Mouse (Mus musculus): ENCODE results near the gene Sfxn3.

The Sfxn3 gene

DNA sequence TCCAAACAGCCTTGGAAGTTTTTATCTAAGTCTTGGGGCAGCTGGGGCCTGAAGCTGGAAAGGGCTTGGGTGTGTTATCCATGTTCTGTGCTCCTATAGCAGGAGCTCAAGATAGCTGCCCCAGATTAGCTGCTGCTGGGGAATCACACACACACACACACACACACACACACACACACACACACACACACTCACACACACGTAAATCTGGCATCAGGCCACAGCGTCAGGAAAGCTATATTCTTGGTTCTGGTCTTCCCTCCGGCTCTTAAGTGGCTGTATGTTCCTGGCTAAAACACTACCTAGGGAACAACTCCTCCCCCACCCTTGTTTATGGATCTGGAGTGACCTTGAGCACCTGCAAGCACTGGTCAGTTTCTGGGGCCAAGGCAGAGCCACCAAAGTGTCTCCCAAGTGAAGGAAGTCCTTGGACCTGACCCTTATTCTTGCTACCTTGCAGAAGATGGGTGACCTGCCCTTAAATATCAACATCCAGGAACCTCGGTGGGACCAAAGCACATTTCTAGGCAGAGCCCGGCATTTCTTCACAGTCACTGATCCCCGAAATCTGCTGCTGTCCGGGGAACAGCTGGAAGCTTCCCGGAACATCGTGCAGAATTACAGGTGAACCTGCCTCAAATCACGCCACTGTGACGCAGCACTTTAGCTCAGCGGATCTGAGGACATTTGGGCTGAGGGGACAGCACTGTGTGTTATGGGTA lies 1.5 kb downstream of the Sfxn3 start:
- DNase-seq: no peak

DNA sequence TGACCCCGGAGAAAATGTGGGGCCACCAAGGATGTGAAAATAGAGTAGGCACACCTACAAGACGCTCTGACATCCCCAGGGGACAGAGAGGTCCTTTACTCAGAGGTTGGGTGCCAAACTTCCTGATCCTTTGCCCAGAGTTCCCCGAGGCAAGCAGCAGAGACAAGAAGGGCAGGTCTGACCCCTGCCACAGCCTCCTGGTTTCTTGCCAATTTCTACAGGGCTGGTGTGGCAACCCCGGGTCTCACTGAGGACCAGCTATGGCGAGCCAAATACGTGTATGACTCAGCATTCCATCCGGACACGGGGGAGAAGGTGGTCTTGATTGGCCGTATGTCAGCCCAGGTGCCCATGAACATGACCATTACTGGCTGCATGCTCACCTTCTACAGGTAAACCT lies 2.2 kb downstream of the Sfxn3 start:
- no peak for DNase-seq

DNA sequence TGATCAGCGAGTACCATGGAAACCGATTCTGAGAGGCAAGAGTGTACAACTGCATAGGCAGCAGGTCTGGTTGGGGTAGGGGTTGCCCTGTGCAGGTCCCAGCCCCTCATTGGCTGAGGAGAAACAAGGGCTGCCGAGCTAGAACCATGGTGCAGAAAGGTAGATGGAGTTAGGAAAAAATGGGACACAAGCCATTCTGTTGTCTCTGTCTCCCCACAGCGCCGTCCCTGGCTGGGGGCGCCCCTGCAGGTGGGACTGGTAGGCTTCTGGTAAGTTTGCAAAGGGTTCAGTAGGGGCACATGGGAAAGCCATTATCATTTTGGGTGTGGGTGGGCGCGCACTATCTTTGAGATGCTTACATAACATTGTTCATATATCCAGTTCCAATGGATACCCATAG lies 6.1 kb downstream of the Sfxn3 start:
- DNase-seq: no peak

DNA sequence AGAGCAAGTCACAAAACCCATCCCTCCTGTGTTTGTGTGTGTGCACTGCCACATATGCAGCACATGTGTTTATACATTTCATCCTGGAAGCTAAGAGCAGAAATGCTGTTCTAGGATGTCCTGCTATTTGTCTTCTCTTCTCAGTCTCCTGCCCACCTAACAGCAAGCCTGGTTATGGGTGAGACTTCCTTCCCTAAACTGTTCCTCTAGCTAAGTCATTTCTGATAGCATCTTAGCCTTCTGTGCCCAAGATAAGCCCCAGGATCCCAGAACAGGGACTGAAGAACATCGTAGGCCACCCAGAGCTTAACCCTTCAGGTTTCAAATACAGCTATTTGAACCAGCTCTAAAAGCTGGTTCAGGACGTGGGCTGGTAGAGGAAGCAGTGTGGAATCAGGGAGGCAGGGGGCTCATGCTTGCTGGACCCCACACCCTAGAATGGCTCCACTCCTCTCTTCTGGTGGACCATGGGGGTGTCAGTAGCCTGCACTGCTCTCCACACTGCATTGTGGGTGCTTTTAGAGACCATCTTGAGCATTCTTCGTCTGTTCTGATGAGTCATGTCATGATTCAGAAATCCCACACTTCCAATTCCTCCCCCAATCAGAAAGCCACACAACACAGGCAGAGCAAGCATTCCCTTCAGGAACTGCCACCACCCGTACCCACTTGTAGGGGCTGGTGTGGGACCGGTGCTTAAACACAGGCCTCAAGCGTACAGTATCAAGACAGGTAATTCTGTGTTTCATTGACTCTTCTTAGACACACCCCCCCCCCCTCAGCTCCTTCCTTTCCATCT lies 7.8 kb downstream of the Sfxn3 start:
- no peak for DNase-seq

DNA sequence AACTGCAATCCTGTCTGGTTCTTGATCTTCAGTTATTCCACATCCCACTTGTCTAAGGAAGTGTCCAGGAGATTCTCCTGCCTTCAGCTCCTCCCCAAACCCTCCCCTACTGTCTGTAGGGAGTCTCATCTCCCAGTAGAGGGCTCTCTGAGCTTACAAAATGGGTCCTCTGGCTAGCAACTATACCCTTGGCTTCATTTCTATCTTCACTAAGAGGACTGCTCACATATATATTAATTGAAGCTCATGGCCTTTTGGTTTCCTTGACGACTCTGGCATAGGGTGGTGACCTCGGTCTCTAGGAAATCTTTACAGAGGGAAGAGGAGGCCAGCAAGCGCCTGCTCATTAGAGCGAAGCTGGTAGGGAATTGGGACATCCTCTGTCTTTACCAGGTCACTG lies 9.1 kb downstream of the Sfxn3 start:
- no peak for DNase-seq

DNA sequence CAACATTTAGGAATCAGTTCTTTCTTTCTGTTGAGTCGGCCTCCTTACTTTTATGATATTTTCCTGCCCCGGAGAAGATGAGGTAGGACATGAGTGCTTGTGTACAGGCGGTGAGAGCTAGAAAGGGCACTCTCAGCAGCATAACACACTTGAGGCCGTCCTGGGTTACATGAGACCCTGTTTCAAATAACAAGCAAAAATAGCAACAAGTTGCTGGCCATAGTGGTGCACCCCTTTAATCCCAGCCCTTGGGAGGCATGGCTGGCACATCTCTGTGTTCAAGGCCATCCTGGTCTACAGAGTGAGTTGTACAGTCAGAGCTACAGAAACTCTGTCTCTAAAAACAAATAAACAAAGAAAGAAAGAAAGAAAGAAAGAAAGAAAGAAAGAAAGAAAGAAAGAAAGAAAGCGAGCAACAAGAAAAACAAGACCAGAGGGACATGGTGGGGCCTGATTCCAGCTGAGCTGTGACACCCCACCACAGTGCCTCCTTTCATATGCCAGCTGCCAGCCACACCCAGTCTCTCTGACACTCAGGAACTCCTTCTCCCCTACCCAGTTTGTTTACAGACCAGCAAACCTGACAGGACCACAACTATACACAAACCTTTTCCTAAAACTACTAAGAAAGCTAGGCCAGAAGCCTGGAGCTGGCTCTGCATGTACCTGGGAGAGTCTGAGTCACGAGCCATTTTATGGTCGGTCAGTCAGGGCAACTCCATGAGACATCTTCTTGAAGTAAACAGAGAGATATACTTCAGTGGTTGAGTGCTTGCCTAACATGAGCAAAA lies 9.8 kb downstream of the Sfxn3 start:
- DNase-seq: no peak

DNA sequence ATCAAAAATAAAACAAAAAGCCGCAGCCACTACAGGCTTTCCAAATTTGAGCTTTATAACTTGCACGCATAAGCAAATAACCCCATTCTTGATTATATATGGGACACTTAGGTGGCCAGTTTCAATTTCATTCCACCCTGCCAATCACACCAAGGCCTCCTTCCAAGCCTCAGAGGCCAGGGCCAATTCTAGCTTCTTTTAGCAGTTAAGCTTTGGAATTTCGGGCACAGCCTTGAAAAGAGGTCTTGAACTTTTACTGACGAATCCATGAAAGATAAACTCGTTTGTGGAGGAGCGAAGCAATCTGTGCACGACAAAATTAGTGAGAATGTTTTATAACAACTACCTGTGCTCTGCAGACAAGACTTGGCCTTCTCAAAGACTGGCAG lies 10.4 kb downstream of the Sfxn3 start:
- DNase-seq: peak; percentile 28

DNA sequence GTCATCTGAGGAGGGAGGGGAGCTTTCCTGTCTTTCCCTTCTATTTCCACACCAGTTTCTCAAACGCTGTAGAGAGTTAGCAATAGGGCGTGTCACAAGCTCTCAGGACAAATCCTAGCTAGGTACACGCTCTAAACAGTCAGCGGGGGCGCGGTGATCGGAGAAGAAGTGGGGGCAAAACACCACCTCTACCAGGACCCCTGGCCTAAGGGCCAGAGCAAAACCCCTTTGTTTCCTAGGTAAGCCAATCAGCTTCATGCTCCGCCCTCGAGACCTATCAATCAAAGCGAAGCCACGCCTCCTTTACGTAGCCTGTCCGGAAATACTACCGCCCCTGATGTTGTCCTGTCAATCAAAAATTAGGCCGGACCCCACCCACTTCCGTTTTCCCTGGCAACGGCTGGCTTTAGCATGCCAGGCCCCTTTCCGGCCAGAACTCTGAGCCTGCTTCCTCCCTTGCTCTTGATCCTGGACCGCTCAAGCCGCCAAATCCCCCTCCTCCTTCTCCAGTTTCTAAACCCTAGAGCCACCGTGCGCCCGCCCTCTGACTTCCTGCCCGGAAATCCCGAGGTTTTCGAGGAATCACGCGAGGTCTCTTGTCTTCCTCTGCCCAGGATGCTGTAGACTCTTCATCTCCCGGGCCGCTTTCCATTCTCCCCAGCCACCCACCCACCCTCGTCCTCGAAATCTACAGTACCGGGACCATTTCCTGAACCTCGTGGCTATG lies 11.0 kb downstream of the Sfxn3 start:
- DNase-seq: peak; percentile 92

DNA sequence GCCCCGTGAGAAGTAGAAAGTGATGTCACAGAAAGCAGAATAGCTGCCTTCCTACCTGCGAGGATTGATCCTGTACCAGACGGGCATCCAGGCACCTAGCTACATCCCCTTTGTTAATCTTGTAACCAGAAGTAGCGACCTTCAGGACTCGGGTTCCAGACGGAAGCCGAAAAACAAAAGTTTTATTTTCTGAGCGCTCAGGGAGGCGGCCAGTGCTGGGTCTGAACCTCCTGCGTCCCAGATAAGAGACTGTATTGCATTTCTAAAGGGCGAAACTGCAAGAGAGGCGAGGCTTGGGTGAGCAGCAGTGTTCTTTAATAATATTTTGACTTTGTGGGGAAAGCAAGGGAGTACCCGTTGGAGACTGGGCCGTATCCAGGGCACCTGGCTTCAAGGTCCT lies 11.5 kb downstream of the Sfxn3 start:
- DNase-seq: no peak

DNA sequence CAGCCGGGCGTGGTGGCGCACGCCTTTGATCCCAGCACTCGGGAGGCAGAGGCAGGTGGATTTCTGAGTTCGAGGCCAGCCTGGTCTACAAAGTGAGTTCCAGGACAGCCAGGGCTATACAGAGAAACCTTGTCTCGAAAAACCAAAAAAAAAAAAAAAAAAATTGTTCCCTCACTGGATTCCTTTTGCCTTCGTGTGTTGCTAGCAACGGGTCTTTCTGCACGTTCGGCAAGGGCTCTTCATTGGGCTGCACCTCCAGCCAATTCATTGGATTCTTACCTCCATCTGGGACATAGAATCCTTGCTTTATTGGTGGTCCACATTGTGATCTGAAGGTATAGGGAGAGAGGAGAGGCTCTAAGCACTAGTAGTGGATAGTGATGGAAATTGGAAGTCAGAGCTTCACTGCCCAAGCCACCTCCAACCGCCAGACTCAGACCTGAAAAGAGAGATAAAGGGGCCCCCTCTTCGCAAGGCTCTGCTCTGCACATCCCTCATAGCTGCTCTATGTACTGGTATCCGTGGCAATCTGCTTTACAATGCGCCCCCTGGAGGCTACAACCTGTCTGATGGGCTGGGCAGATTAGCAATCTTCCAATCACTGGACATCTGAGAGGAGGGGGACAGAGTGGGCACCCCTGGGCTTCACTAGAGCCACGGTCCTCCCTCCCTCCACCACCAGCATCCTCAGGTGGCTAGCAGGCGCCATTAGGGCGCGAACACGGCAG lies 16.4 kb downstream of the Sfxn3 start:
- peak; percentile 64 for DNase-seq

DNA sequence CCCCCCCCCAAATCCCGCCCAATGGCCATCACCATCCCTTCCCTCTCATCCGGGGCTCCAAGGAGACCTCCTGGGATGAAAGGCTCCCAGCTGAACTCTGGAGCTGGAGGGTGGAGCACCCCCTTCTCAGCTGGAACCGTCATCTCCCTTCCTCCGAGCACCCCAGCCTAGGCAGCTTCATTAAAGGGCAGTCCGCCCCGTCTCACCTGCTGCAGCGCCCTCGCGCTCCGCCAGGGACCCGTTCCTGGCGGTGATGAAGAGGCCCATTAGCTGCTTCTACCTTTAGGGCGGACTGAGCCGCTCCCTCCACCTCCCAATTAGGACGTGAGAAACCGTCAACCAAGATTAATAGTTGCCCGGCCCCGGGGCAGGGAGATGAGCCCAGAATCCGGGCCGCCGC lies 17.9 kb downstream of the Sfxn3 start:
- no peak for DNase-seq

DNA sequence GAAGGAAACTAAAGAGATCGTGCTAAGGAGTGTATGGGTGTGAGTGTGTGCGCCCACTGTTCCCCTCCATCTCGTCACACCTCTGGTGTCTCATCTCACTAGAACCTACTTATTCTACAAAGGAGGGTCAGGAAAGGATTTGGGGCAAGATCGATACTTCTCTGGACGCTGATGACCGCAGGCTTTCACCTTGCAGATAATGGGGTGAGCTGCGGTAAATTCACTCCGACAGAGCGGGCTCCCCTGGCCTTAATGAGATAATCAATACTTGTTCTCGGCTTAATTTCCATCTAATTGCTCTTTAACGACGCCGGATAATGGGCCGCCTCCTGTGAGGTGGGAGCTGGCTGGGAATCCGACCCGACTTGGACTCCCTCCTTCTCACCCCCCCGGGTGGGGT lies 19.9 kb downstream of the Sfxn3 start:
- DNase-seq: no peak

DNA sequence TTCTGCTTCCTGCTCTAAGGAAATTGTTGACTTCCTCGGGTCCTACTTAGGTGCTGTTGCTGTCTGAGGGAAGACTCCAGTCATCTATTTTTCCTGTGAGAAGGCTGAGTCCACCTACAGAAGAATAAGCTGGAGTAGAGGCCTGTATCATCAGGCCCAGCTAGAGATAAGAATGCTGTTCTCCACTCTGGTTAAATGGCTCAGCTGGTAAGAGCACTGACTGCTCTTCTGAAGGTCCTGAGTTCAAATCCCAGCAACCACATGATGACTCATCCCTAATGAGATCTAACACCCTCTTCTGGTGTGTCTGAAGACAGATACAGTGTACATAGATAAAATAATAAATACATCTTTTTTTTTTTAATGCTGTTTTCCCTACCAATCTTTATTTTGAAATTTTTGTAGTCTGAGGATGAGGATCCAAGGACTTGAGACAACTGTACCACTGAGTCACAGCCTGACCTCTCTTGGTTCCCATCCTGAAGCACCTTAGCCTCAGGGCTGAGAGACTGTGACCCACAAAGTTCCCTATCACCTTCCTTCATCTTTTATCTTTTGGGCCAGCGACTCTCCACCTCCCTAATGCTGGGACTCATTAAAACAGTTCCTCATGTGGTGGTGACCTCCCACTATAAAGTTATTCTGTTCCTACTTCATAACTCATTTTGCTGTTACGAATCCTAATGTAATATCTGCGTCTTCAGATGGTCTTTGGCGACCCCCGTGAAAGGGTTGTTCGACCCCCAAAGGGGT lies 20.6 kb downstream of the Sfxn3 start:
- DNase-seq: no peak

DNA sequence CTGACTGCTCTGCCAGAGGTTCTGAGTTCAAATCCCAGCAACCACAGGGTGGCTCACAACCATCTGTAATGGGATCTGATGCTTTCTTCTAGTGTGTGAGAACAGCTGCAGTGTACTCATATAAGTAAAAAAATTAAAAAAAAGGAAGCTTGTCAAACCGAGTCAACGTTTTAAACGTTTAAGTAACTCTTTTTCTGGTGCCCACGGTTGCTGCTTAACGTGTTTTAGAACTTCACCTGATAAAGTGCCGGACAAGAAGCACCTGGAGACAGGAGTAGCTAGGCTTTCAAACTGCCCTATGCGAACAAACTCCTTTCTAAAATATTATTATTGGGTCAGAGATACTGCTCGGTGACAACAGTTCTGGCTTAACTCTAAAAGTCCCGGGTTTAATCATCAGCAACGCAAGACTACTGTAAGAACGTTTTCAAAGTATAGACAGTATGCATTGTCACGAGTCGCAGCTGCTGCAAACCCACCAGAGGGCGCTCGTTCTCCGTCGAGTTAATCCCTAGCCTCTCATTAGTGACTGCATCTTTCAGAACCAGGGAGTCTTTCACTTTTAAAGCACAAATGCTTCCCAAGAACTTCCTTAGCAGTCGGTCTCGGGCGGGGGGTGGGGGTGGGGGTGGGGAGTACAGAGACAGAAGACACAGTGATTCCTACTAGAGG lies 26.7 kb downstream of the Sfxn3 start:
- peak; percentile 78 for DNase-seq

DNA sequence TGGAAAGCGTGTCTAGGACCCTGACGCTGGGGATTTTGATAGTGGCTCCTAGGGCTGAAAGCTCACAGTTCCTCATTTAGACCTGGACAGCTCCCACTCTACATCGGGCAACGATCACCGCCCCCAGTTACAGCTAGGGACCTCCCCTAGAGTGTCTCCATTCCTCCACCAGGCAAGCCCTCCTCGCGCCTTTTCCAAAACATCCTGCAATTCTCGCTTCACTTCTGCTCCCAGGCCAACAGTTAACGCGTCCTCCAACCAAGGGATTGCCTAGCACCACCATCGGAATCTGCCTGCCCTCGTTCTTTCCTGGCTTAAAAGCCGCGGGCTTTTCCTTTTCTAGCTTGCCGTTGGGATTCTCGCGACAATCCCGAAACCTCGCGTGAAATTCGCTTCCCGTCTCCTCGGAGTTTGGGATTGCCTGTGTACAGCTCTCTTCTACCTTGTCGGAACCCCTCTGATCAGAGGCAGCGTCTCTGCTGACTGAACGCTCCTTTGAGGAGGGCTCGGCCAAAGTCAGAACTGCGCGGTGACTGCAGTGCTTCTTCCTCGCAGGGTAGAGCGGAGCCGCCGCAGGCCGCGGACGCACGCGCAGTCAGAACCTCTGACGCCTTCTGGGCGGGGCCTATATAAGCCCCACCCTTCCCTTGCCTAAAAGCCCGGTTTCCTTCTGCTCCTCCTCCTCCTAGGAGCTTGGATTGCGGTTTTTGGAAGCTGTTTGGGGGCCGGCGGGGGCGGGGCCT lies 27.4 kb downstream of the Sfxn3 start, which contains the start of gene Kazald1:
Gene Kazald1, plus strand, starts transcription at position 662 of the 743 bp plus-strand sequence.
- peak; percentile 95 for DNase-seq

DNA sequence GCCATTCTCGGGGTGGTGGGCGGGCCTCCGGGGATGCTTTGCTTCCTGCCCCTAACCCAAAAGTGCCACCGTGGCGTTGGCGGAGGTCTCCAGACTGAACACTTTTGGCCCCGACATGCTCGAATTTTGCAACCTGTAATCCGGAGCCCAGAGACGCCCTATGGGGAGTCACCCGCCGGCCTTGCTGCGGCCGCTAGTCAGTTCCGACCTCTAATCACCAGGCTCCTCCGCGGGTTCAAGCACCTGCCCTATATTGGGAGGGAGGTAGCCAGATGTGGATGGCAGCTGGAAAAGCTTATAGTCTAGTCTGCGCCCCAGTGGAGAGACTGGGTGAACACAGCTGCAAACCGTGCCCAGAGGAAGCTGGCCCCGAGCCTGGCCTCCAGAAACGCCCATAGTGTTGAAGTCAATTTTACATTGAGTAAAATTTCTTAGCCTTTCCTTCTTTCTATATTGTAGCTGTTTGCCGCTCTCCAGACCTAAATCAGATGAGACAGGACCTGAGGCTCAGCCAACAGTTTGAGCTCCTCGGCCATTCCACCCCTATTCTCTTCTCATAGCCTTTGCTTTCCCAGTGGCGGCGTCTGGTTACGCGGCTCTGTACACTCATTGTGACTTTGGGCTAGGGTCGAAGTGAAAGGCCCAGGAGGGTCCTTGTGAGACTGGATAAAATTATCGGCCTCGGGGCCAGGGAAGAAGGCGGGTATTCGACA lies 28.2 kb downstream of the Sfxn3 start:
- no peak for DNase-seq

DNA sequence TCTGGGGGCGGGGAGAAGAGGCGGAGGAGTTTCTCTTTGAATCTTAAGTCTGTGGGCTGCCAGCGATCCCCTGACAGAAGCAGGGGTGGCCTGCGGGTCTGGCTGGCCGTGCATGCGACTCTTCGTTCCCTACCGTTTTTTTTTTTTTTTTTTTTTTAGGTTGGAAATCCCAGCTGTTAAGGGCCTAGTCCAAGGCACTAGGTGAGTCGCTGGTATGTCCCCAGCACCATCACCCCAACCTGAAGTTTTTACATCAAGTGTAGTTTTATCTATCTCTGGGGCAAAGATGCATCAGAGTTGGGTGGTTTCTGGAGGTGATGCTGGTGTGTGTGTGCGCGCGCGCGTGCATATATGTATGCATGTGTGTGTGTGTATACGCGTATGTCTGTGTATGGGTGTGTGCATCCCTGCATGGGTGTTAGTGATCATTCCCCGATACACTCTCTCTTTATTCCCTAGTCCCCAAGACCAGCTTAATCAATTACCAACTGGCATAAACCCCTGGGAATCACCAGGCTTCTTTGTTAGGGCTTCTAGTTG lies 28.8 kb downstream of the Sfxn3 start:
- no peak for DNase-seq

DNA sequence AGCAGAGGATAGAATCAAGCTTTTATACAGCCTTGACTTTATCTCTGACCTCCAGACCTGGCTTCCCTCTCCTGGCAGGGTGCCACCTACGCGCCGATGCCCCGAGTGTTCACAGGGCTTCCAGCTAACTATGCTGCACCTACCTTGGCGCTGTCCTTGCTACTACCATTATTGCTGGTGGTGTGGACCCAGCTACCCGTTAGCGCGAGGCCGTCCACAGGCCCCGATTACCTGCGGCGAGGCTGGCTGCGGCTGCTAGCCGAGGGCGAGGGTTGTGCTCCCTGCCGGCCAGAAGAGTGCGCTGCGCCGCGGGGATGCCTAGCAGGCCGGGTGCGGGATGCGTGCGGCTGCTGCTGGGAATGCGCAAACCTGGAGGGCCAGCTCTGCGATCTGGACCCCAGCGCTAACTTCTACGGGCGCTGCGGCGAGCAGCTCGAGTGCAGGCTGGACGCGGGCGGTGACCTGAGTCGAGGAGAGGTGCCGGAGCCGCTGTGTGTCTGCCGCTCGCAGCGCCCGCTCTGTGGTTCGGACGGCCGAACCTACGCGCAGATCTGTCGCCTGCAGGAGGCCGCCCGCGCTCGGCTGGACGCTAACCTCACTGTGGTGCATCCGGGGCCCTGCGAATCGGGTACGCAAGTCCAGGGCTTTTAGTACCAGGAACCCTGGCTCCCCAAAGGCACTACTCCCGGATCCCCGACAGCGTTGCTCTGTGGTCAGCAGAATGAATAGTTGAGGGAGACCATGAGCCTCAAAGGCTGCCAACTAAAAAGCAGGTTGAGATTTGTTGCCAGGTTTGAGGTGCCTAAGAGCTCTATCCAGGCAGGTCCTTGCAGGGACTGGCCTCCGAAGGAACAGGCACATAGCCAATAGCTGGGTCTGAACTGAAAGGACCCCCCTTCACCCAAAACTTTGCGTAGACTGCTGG lies 29.5 kb downstream of the Sfxn3 start:
- DNase-seq: peak; percentile 78
